Mouse (Mus musculus) midbrain, embryonic 15.5 days (tissue): Measurements from ENCODE around the gene Atp11a. TPM values are rescaled to one million over a fixed set of nuclear protein-coding genes. Genes with fewer than 3 reads are reported as not detected.
A peak's percentile ranks its signal among the peaks of the same experiment; 100 is the strongest.

ENCODE experiments used
- ATAC-seq: fragments of 200-750 bp; cut with Nextera tagmentation; replicated peaks from 2 replicates; pipeline ENCODE4 v1.8.0; 2017; ENCODE audit warnings: moderate TSS enrichment
- H3K27ac ChIP-seq: fragments of 300-500 bp; sonication (generic); 2 replicates; pipeline ENCODE4 v1.5.1; 2015; ENCODE audit warnings: mild to moderate bottlenecking, inconsistent platforms
- H3K27me3 ChIP-seq: fragments of 300-500 bp; sonication (generic); replicated peaks from 2 replicates; pipeline ENCODE4 v1.6.1; 2015; ENCODE audit warnings: inconsistent platforms
- H3K36me3 ChIP-seq: fragments of 300-500 bp; sonication (generic); replicated peaks from 2 replicates; pipeline ENCODE4 v1.6.1; 2015; ENCODE audit warnings: inconsistent platforms
- H3K4me1 ChIP-seq: fragments of 300-500 bp; sonication (generic); 2 replicates; pipeline ENCODE4 v1.6.1; 2015; ENCODE audit warnings: inconsistent platforms
- H3K4me2 ChIP-seq: fragments of 300-500 bp; sonication (generic); 2 replicates; pipeline ENCODE4 v1.6.1; 2015; ENCODE audit warnings: inconsistent platforms, mild to moderate bottlenecking, moderate library complexity
- H3K4me3 ChIP-seq: fragments of 300-500 bp; sonication (generic); 2 replicates; pipeline ENCODE4 v1.5.1; 2015; ENCODE audit warnings: mild to moderate bottlenecking, inconsistent platforms
- H3K9ac ChIP-seq: fragments of 300-500 bp; sonication (generic); 2 replicates; pipeline ENCODE4 v1.6.1; 2015; ENCODE audit warnings: mild to moderate bottlenecking, inconsistent platforms
- H3K9me3 ChIP-seq: fragments of 300-500 bp; sonication (generic); 2 replicates; pipeline ENCODE4 v1.6.1; 2016; ENCODE audit warnings: inconsistent platforms
- WGBS: fragments of 180-500 bp; shearing (Covaris S2); methylation state at CpG from one replicate; pipeline ENCODE4 v1.1.7; 2015; ENCODE audit warnings: mixed read lengths; 5-methylcytosine and 5-hydroxymethylcytosine counted together
- polyA plus RNA-seq: library from polyadenylated mRNA; unstranded; fragments of >200 nt; fragmentation: Nextera tagmentation; extraction: Ambion mirVana; gene quantifications from 2 replicates; pipeline ENCODE4 v1.2.1, GENCODE M21; 2015

Atp11a gene
- 14.7 and 17.5 TPM in 2 replicates for polyA plus RNA-seq

GRCm38 (mm10) chr8:12756391-12757157 is at the start of gene Atp11a:
Atp11a (plus strand) TSS chr8:12757014.
- H3K4me1 ChIP-seq, result peaks cover 29% of the 10 kb centered on the region
- H3K9ac ChIP-seq, result peak within 1 kb of the TSS; percentile 98
- peak within 1 kb of the TSS; percentile 79 for H3K27ac ChIP-seq
- H3K4me3 ChIP-seq, result peak within 1 kb of the TSS; percentile 78
- H3K27me3 ChIP-seq, result no peaks in the 10 kb centered on the region
- H3K4me2 ChIP-seq, result peak within 1 kb of the TSS; percentile 61
- no peaks in the 10 kb centered on the region for H3K9me3 ChIP-seq
- peak; percentile 92 for ATAC-seq
- no peaks in the 10 kb centered on the region for H3K36me3 ChIP-seq
- under 1% methylated on average over 38 of the region's 62 CpGs for WGBS

- H3K9me3 ChIP-seq, result no peaks in the 10 kb centered on the region
- no peak overlapping the region for H3K27ac ChIP-seq
- no peaks in the 10 kb centered on the region for H3K36me3 ChIP-seq
- H3K4me1 ChIP-seq, result no peaks in the 10 kb centered on the region
- WGBS, result 84% methylated on average over 7 of the region's 7 CpGs
- no peak overlapping the region for H3K9ac ChIP-seq
- ATAC-seq, result no peak
- H3K27me3 ChIP-seq, result no peaks in the 10 kb centered on the region
- no peak overlapping the region for H3K4me2 ChIP-seq
- H3K4me3 ChIP-seq, result no peak overlapping the region
These were observed 45.2 kb upstream of the Atp11a start for GRCm38 (mm10) chr8:12711623-12712022.

GRCm38 (mm10) chr8:12715861-12716585 is 40.8 kb upstream of the Atp11a start:
- WGBS, result 90% methylated on average over 18 of the region's 18 CpGs
- no peak overlapping the region for H3K9ac ChIP-seq
- no peak for ATAC-seq
- no peak overlapping the region for H3K4me3 ChIP-seq
- H3K27me3 ChIP-seq, result no peaks in the 10 kb centered on the region
- 0 out of 2 replicates have a peak, but pooled peaks cover 2% of the 10 kb centered on the region for H3K4me1 ChIP-seq
- H3K4me2 ChIP-seq, result no peak overlapping the region
- H3K27ac ChIP-seq, result no peak overlapping the region
- H3K9me3 ChIP-seq, result no peaks in the 10 kb centered on the region
- no peaks in the 10 kb centered on the region for H3K36me3 ChIP-seq

- WGBS, result 48% methylated on average over 9 of the region's 9 CpGs
- no peaks in the 10 kb centered on the region for H3K36me3 ChIP-seq
- 0 out of 2 replicates have a peak, but pooled peaks cover 5% of the 10 kb centered on the region for H3K4me1 ChIP-seq
These were observed 37.7 kb upstream of the Atp11a start for GRCm38 (mm10) chr8:12719091-12719490.

GRCm38 (mm10) chr8:12728644-12729043 is 28.2 kb upstream of the Atp11a start:
- Histone ChIP-seq H3K9ac (no peak overlapping the region), H3K27me3 (no peaks in the 10 kb centered on the region), H3K4me1 (0 out of 2 replicates have a peak, but pooled peaks cover 4% of the 10 kb centered on the region), H3K27ac (no peak overlapping the region), H3K4me3 (no peak overlapping the region), H3K9me3 (no peaks in the 10 kb centered on the region), H3K4me2 (no peak overlapping the region), H3K36me3 (no peaks in the 10 kb centered on the region)
- 88% methylated on average over 4 of the region's 4 CpGs for WGBS
- no peak for ATAC-seq

More at GRCm38 (mm10) chr8:12719091-12719490, 37.7 kb upstream of the Atp11a start:
- ATAC-seq, result no peak
- no peak overlapping the region for H3K9ac ChIP-seq
- H3K4me2 ChIP-seq, result no peak overlapping the region
- no peak overlapping the region for H3K4me3 ChIP-seq
- H3K9me3 ChIP-seq, result no peaks in the 10 kb centered on the region
- no peak overlapping the region for H3K27ac ChIP-seq
- no peaks in the 10 kb centered on the region for H3K27me3 ChIP-seq

GRCm38 (mm10) chr8:12730780-12731179 is 26.0 kb upstream of the Atp11a start:
- H3K4me2 ChIP-seq, result no peak overlapping the region
- WGBS, result 27% methylated on average over 5 of the region's 5 CpGs
- H3K4me3 ChIP-seq, result no peak overlapping the region
- H3K9me3 ChIP-seq, result no peaks in the 10 kb centered on the region
- no peaks in the 10 kb centered on the region for H3K36me3 ChIP-seq
- H3K27me3 ChIP-seq, result no peaks in the 10 kb centered on the region
- 0 out of 2 replicates have a peak, but pooled peaks cover 4% of the 10 kb centered on the region for H3K4me1 ChIP-seq
- H3K27ac ChIP-seq, result no peak overlapping the region
- no peak overlapping the region for H3K9ac ChIP-seq
- no peak for ATAC-seq

GRCm38 (mm10) chr8:12732431-12732830 is 24.4 kb upstream of the Atp11a start:
- no peak overlapping the region for H3K4me2 ChIP-seq
- no peak overlapping the region for H3K27ac ChIP-seq
- 91% methylated on average over 6 of the region's 6 CpGs for WGBS
- 0 out of 2 replicates have a peak, but pooled peaks cover 4% of the 10 kb centered on the region for H3K4me1 ChIP-seq
- no peak overlapping the region for H3K4me3 ChIP-seq
- H3K27me3 ChIP-seq, result no peaks in the 10 kb centered on the region
- no peaks in the 10 kb centered on the region for H3K36me3 ChIP-seq
- H3K9me3 ChIP-seq, result no peaks in the 10 kb centered on the region
- ATAC-seq, result no peak
- no peak overlapping the region for H3K9ac ChIP-seq

GRCm38 (mm10) chr8:12739113-12739512 is 17.7 kb upstream of the Atp11a start:
- no peaks in the 10 kb centered on the region for H3K9me3 ChIP-seq
- H3K9ac ChIP-seq, result no peak overlapping the region
- H3K27me3 ChIP-seq, result no peaks in the 10 kb centered on the region
- 87% methylated on average over 9 of the region's 9 CpGs for WGBS
- H3K4me2 ChIP-seq, result no peak overlapping the region
- ATAC-seq, result no peak
- no peaks in the 10 kb centered on the region for H3K36me3 ChIP-seq
- H3K4me3 ChIP-seq, result no peak overlapping the region
- H3K27ac ChIP-seq, result no peak overlapping the region
- no peaks in the 10 kb centered on the region for H3K4me1 ChIP-seq

- 95% methylated on average over 4 of the region's 4 CpGs for WGBS
- Histone ChIP-seq H3K27ac (no peak overlapping the region), H3K4me2 (no peak overlapping the region), H3K4me1 (no peaks in the 10 kb centered on the region), H3K27me3 (no peaks in the 10 kb centered on the region), H3K9ac (no peak overlapping the region), H3K36me3 (no peaks in the 10 kb centered on the region), H3K9me3 (no peaks in the 10 kb centered on the region), H3K4me3 (no peak overlapping the region)
- ATAC-seq, result no peak
These were observed 13.4 kb upstream of the Atp11a start for GRCm38 (mm10) chr8:12743390-12743789.

- Histone ChIP-seq H3K4me1 (no peaks in the 10 kb centered on the region), H3K9ac (no peak overlapping the region), H3K27me3 (no peaks in the 10 kb centered on the region), H3K4me3 (no peak overlapping the region), H3K27ac (no peak overlapping the region), H3K4me2 (no peak overlapping the region), H3K9me3 (no peaks in the 10 kb centered on the region), H3K36me3 (no peaks in the 10 kb centered on the region)
- WGBS, result 92% methylated on average over 3 of the region's 3 CpGs
- no peak for ATAC-seq
These were observed 8.6 kb upstream of the Atp11a start for GRCm38 (mm10) chr8:12748183-12748582.

- Histone ChIP-seq H3K4me2 (no peak overlapping the region), H3K27ac (no peak overlapping the region), H3K9ac (no peak overlapping the region), H3K27me3 (no peaks in the 10 kb centered on the region), H3K36me3 (no peaks in the 10 kb centered on the region), H3K4me1 (no peaks in the 10 kb centered on the region), H3K9me3 (no peaks in the 10 kb centered on the region), H3K4me3 (no peak overlapping the region)
- ATAC-seq, result no peak
- WGBS, result 83% methylated on average over 7 of the region's 7 CpGs
These were observed 7.7 kb upstream of the Atp11a start for GRCm38 (mm10) chr8:12749116-12749515.

GRCm38 (mm10) chr8:12753054-12753453 is 3.8 kb upstream of the Atp11a start:
- Histone ChIP-seq H3K4me3 (no peak overlapping the region), H3K27ac (no peak overlapping the region), H3K27me3 (no peaks in the 10 kb centered on the region), H3K36me3 (no peaks in the 10 kb centered on the region), H3K9ac (no peak overlapping the region), H3K4me1 (peaks cover 11% of the 10 kb centered on the region), H3K9me3 (no peaks in the 10 kb centered on the region), H3K4me2 (no peak overlapping the region)
- 67% methylated on average over 6 of the region's 6 CpGs for WGBS
- ATAC-seq, result no peak
